Mouse (Mus musculus): ENCODE data around the gene Serpini1.

Gene Serpini1

GRCm38 (mm10) chr3:75557292-75557691, at the start of gene Serpini1:
Serpini1 (plus strand) TSS chr3:75557547.
- peak; percentile 81 for DNase-seq (ENCODE audit: low spot score)

DNA sequence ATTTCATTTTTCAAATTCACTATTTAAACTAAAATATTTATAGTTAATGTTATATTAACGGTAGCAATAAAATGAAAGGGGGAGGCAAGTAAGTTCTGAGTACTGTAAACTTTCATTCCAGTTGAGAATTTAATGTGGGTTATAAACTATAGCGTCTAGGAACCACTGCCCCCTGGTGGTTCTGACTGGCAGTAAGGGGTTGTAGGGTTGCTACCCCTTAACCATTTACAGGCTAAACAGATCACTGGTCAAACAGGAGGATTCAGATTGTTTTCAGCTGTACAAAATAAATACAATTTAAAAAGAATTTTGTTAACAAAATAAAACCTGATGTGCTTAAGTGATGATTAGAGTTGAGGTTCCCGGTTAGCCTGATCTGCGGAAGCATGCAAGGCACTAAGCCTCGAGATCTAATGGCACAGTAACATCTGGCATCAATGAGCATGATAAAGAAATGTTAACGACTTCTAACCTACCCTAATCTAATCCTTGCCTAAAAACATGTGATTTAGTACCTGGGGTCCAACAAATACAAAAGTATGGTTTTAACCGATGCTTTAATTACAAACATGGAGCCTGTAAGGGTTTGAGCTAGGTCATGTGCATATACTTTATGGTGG, 39.6 kb upstream of the Serpini1 start:
- DNase-seq (ENCODE audit: low spot score), result peak; percentile 32

DNA sequence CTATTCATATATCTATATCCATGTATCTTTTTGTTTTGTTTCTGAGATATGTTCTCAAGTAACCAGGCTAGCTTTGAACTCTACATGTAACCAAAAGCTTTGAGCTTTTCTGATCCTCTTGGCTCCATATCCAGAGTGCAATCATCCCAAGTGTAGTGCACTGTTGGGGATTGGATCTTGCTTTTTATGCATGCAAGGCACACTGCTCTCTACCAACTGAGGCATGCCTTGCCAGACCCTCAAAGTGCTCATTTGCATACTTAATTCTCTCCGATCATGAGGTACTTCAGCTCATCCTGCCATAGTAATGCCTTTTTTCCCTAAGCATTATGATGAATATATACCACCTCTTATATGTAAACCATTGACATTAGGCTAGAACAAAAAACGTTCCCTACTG, 36.0 kb upstream of the Serpini1 start:
- no peak for DNase-seq (ENCODE audit: low spot score)

GRCm38 (mm10) chr3:75522527-75522926, 34.8 kb upstream of the Serpini1 start:
- no peak for DNase-seq (ENCODE audit: low spot score)

DNA sequence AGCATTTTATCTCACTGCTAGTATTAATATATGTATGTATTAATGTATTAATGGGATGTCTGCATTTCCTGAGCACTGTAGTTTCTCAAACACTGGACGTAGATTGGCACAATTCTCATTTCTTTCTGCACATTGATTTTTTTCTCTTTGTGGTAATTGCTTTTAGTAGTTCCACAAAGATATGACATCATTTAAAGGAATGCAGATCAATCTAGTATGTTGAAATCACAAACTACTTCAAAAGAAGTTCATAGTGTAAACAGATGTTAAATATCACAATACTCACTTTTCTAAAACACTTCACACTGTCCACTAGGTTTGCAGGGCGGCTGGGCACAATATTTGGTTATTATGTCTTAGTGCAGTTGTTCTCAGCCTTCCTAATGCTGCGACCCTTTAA, 26.3 kb upstream of the Serpini1 start:
- DNase-seq (ENCODE audit: low spot score), result no peak

- DNase-seq (ENCODE audit: low spot score), result no peak
These were observed 23.1 kb upstream of the Serpini1 start for GRCm38 (mm10) chr3:75534045-75534834.

GRCm38 (mm10) chr3:75541259-75541658, 16.1 kb upstream of the Serpini1 start:
- DNase-seq (ENCODE audit: low spot score), result no peak

DNA sequence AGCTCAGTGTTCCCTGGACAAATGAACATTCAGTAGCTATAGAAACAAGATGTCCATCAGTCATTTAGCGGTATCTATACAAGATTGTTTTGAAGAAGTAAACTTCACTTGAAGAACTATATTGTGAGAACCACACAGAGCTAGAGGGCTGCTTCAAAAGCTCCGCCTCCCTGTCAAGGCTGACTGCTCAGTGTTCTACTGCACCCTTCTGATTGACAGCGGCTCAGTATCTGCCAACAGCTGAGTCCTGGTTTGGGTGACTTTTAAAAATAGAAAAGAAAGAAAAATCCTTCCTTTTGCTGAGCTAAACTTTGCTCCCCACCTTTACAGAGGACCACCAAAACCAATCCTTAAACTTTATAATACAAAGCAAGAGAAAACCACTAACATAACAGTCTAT, 14.5 kb upstream of the Serpini1 start:
- no peak for DNase-seq (ENCODE audit: low spot score)

DNA sequence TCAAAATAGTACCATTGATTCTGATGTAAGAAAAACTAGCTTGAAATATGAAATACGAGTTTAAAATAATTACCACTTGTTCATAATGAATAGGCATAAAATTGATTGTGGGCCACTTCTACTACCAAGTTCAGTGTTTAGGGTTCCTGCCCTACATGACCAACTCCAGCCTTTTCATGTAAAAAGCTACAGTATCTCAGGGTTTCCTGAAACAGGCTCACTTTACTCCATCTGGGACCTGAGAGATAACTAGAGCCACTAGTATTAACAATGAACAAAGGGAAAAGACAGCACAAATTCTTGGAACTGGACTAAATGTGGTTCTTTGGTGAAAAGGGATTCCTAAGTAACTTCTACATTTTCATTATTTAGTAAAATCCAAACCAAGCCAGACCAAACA, 13.1 kb upstream of the Serpini1 start:
- DNase-seq (ENCODE audit: low spot score), result peak; percentile 84

- no peak for DNase-seq (ENCODE audit: low spot score)
These were observed 6.1 kb upstream of the Serpini1 start for GRCm38 (mm10) chr3:75551248-75551647.

DNA sequence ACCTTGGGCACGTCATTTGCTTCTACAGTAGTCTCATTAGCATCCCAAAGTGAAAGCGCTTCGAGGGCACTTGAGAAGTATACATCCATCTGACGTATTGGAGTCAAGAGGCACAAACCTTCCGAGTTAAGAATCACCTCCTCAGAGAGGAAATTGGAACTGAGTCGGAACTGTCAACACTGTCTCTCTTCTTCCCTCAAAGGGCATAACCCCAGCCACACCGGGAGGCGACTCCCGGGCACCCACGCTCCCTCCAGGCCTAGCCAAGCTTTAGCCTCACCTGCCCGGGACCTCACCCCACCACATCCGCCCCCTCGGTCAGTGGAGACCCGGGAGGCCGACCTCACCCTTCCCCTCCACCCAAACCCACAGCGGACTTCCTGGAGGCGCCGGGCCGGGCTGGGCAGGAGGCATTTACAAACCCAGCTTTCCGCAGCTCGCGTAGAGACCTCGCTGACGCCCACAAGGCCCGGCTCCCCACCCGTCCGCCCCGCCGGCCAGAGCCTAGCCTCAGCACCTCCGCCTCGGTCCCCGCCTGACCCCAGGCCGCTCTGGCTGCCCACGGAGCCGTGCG, 1.1 kb upstream of the Serpini1 start:
- no peak for DNase-seq (ENCODE audit: low spot score)

- DNase-seq (ENCODE audit: low spot score), result peak; percentile 99
These were observed 554 bp upstream of the Serpini1 start, which contains the start of gene Pdcd10 for GRCm38 (mm10) chr3:75556695-75557291. Pdcd10 (minus strand) TSS chr3:75556856.

GRCm38 (mm10) chr3:75574074-75574473, 16.7 kb downstream of the Serpini1 start:
- DNase-seq (ENCODE audit: low spot score), result no peak

DNA sequence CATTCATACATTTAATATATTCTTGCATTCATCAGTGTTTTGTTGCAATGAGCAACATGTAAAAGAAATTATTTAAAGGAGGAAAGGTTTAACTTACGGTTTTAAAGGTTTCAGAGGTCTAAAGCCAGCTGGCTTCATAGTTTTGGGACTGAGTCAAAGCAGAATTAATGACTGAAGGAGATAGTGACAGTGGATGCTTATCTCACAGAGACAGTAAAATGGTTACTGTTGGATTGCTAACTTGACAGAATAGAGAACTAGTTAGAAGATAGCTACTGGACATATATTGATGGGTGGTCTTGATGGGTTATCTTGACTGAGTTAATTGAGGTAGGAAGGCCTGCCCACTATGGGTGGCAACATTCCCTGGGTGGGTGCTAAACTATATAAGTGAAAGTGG, 18.2 kb downstream of the Serpini1 start:
- DNase-seq (ENCODE audit: low spot score), result no peak

DNA sequence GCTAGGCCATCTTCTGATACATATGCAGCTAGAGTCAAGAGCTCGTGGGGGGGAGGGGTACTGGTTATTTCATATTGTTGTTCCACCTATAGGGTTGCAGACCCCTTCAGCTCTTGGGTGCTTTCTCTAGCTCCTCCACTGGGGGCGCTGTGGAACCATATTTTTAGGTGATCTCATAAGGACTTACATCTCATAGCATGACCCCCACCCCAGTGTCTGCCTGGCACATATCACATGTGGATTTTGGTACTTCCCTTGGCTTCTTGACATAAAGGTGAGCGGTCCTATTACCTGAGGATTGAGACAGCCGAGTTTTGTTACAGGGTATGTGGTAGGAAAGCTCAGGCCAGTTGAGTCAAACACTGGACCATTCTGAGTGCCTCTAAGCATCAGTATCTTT, 22.0 kb downstream of the Serpini1 start:
- no peak for DNase-seq (ENCODE audit: low spot score)

- no peak for DNase-seq (ENCODE audit: low spot score)
These were observed 25.9 kb downstream of the Serpini1 start for GRCm38 (mm10) chr3:75583293-75583692.

DNA sequence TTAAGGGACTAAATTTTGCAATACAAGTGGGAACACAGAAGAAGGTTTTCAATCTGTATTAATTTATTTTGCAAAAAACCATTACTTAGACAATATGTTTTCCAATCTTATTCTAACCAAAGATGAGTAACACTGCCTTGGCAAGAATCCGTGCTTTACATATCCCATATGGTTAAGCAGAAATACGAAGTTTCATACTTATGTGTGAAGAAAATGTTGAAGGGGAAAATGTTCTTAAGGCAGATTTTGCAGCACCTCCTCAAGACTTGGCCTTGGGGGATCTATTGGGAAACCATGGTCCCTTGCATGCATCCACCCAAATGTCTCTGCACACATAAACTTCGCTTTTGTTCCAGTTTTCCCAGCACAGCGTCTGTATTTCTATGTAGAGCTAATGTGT, 27.6 kb downstream of the Serpini1 start:
- DNase-seq (ENCODE audit: low spot score), result no peak

DNA sequence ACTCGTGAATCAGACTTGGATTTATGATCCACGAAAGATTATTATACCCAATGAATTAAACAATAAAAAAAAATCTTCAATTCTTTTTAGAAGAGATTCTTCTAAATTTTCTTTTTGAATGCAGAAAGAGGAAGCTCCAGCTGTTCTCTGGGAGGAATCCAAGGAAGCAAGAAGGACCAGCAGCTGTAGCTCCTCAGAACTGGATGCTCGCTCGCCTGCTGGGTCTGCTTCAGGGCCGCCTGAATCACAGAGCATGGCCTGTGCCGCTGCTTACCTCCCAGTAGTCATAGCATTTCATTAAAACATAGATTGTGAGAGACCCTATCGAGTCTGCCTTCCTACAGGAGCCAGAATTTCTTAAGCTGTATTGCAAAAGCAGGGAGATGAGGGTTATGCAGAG, 53.7 kb downstream of the Serpini1 start:
- DNase-seq (ENCODE audit: low spot score), result no peak

- no peak for DNase-seq (ENCODE audit: low spot score)
These were observed 67.3 kb downstream of the Serpini1 start for GRCm38 (mm10) chr3:75624627-75625026.

- DNase-seq (ENCODE audit: low spot score), result no peak
These were observed 73.8 kb downstream of the Serpini1 start for GRCm38 (mm10) chr3:75630988-75631615.

DNA sequence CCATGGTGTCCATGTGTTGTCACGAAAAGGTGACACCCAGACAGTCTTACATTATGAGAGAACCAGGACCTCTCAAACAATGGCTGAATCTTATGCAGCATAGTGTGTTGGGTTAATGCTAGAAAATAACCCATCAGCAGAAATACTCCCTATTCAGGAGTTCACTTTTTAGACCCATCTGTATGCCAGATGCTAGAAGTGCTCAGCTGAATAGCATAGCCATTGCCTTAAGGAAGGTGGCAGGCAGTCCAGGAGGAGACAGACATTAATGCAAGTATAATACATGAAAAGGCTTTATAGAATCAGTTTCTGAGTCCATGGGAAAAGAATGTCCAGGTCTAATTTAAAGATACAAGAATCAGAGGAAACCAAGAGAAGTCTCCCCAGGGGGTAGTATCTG, 75.9 kb downstream of the Serpini1 start:
- DNase-seq (ENCODE audit: low spot score), result no peak

GRCm38 (mm10) chr3:75633635-75634034, 76.3 kb downstream of the Serpini1 start:
- DNase-seq (ENCODE audit: low spot score), result no peak

All from c-Kit-positive CD71-positive TER-119-positive erythroid progenitor cells, embryonic 14.5 days (primary cell).